Mouse (Mus musculus) heart, postnatal 0 days (tissue): ENCODE data around the gene Clip2. TPM values are rescaled to one million over a fixed set of nuclear protein-coding genes. Genes with fewer than 3 reads are reported as not detected.
A peak's percentile ranks its signal among the peaks of the same experiment; 100 is the strongest.

Source experiments
- ATAC-seq: fragments of 200-750 bp; cut with Nextera tagmentation; 2 replicates; pipeline ENCODE4 v1.8.0; 2017; ENCODE audit warnings: low read depth, moderate number of reproducible peaks, moderate library complexity; ENCODE audit not compliant: insufficient read depth
- DNase-seq: peaks from one replicate; pipeline ENCODE4 v3.0.0-alpha.2; 2016; ENCODE audit warnings: low spot score
- H3K27ac ChIP-seq: fragments of 300-500 bp; sonication (generic); 2 replicates; pipeline ENCODE4 v1.5.1; 2014; ENCODE audit warnings: low read depth, mild to moderate bottlenecking
- H3K27me3 ChIP-seq: fragments of 300-500 bp; sonication (generic); 2 replicates; pipeline ENCODE4 v1.6.1; 2014; ENCODE audit warnings: low read length, mixed read lengths; ENCODE audit not compliant: control insufficient read depth, insufficient read depth
- H3K36me3 ChIP-seq: fragments of 300-500 bp; sonication (generic); replicated peaks from 2 replicates; pipeline ENCODE4 v1.6.1; 2014; ENCODE audit warnings: low read length, mixed read lengths; ENCODE audit not compliant: control insufficient read depth, insufficient read depth
- H3K4me1 ChIP-seq: fragments of 300-500 bp; sonication (generic); 2 replicates; pipeline ENCODE4 v1.6.1; 2014; ENCODE audit warnings: antibody characterized with exemption; ENCODE audit not compliant: control insufficient read depth, insufficient read depth
- H3K4me2 ChIP-seq: fragments of 300-500 bp; sonication (generic); 2 replicates; pipeline ENCODE4 v1.6.1; 2014; ENCODE audit warnings: low read depth, mild to moderate bottlenecking, low read length, moderate library complexity
- H3K4me3 ChIP-seq: fragments of 300-500 bp; sonication (generic); 2 replicates; pipeline ENCODE4 v1.5.1; 2014; ENCODE audit warnings: low read depth, low read length
- H3K9ac ChIP-seq: fragments of 300-500 bp; sonication (generic); replicated peaks from 2 replicates; pipeline ENCODE4 v1.6.1; 2014; ENCODE audit warnings: low read depth, low read length, mixed read lengths
- H3K9me3 ChIP-seq: fragments of 300-500 bp; sonication (generic); replicated peaks from 2 replicates; pipeline ENCODE4 v1.6.1; 2016; ENCODE audit warnings: low read length; ENCODE audit not compliant: control insufficient read depth
- CTCF ChIP-seq: IDR thresholded peaks from 2 replicates; pipeline ENCODE4 v1.5.1; 2016; ENCODE audit warnings: antibody characterized with exemption, control low read depth, low read depth
- EP300 ChIP-seq: IDR thresholded peaks from 2 replicates; pipeline ENCODE4 v1.6.1; 2016; ENCODE audit warnings: antibody characterized with exemption, low read depth
- WGBS: fragments of 180-500 bp; shearing (Covaris S2); extraction: QIAGEN DNeasy Blood & Tissue Kit; methylation state at CpG from one replicate; pipeline ENCODE4 v1.1.7; 2014; 5-methylcytosine and 5-hydroxymethylcytosine counted together
- polyA plus RNA-seq: library from polyadenylated mRNA; unstranded; fragments of >200 nt; fragmentation: Nextera tagmentation; extraction: Ambion mirVana; gene quantifications from 2 replicates; pipeline ENCODE4 v1.2.1, GENCODE M21; 2015
- total RNA-seq: library from RNA; depleted of rRNA; stranded (reverse); fragments of >200 nt; gene quantifications from 2 replicates; pipeline ENCODE4 v1.2.3, GENCODE M21; 2014; ENCODE audit warnings: low replicate concordance

The Clip2 gene
- total and polyA plus RNA-seq, 2 experiments from 2014 or later: 0.87 to 14.0 TPM

GRCm38 (mm10) chr5:134531585-134531984, 20.6 kb downstream of the Clip2 start:
- no peak for TF ChIP-seq EP300
- TF ChIP-seq CTCF: no peak
- ATAC-seq: no peak
- DNase-seq: no peak
- WGBS: 79% methylated on average over 9 of the region's 9 CpGs
- no peaks in the 10 kb centered on the region for H3K9me3 ChIP-seq
- no peak overlapping the region for H3K27ac ChIP-seq
- H3K9ac ChIP-seq: no peak overlapping the region
- no peak overlapping the region for H3K4me3 ChIP-seq
- H3K36me3 ChIP-seq: peaks cover 22% of the 10 kb centered on the region
- H3K4me1 ChIP-seq: no peaks in the 10 kb centered on the region
- no peak overlapping the region for H3K4me2 ChIP-seq
- H3K27me3 ChIP-seq: no peaks in the 10 kb centered on the region

- WGBS: 66% methylated on average over 7 of the region's 7 CpGs
- Histone ChIP-seq H3K9ac (no peak overlapping the region), H3K4me3 (no peak overlapping the region), H3K27me3 (no peaks in the 10 kb centered on the region), H3K36me3 (peaks cover 22% of the 10 kb centered on the region), H3K27ac (no peak overlapping the region), H3K4me2 (no peak overlapping the region), H3K4me1 (no peaks in the 10 kb centered on the region), H3K9me3 (no peaks in the 10 kb centered on the region)
- DNase-seq: no peak
- ATAC-seq: 0 out of 2 replicates have a peak, but pooled peaks have one; percentile 30
- TF ChIP-seq EP300: no peak
- no peak for TF ChIP-seq CTCF
Observed at GRCm38 (mm10) chr5:134530830-134531229, 21.4 kb downstream of the Clip2 start.

- Histone ChIP-seq H3K4me3 (no peak overlapping the region), H3K9ac (no peak overlapping the region), H3K4me1 (no peaks in the 10 kb centered on the region), H3K36me3 (peaks cover 10% of the 10 kb centered on the region), H3K9me3 (no peaks in the 10 kb centered on the region), H3K27ac (no peak overlapping the region), H3K27me3 (no peaks in the 10 kb centered on the region), H3K4me2 (no peak overlapping the region)
- WGBS: 16% methylated on average over 9 of the region's 9 CpGs
- TF ChIP-seq EP300: no peak
- TF ChIP-seq CTCF: no peak
- DNase-seq (no peak), ATAC-seq (no peak)
Observed at GRCm38 (mm10) chr5:134528488-134528887, 23.7 kb downstream of the Clip2 start.

GRCm38 (mm10) chr5:134525971-134526711, 26.1 kb downstream of the Clip2 start:
- Histone ChIP-seq H3K9ac (no peak overlapping the region), H3K4me3 (no peak overlapping the region)

DNA sequence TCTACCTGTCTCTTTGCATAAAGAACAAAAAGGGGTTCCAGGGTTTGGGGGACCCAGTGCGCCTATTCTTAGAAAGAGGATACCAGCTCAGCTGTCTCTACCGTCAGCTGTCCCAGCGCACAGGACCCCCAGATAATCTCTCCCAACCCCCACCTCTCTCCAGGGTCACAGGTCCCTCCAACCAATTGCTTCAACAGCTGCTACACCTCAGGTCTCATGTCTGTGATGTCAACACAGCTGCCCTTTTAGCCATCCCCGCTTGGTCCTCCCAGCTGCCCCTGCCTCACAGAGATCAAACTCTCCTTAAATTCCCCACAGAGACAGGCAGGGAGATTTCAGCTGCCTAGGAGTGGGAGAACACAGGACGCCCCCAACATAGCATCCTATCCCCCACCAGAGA, 28.5 kb downstream of the Clip2 start:
- WGBS: 77% methylated on average over 5 of the region's 5 CpGs
- no peaks in the 10 kb centered on the region for H3K4me1 ChIP-seq
- H3K36me3 ChIP-seq: peaks cover 9% of the 10 kb centered on the region; the same call in 1 of the 2 replicates
- TF ChIP-seq EP300: no peak
- TF ChIP-seq CTCF: no peak
- H3K4me3 ChIP-seq: no peak overlapping the region
- H3K4me2 ChIP-seq: no peak overlapping the region
- no peak for ATAC-seq
- H3K27me3 ChIP-seq: no peaks in the 10 kb centered on the region
- no peak overlapping the region for H3K27ac ChIP-seq
- no peak for DNase-seq
- H3K9me3 ChIP-seq: no peaks in the 10 kb centered on the region
- no peak overlapping the region for H3K9ac ChIP-seq

More at GRCm38 (mm10) chr5:134525971-134526711, 26.1 kb downstream of the Clip2 start:
- H3K27me3 ChIP-seq: no peaks in the 10 kb centered on the region
- H3K27ac ChIP-seq: no peak overlapping the region
- H3K9me3 ChIP-seq: no peaks in the 10 kb centered on the region
- WGBS: 89% methylated on average over 15 of the region's 15 CpGs
- no peaks in the 10 kb centered on the region for H3K4me1 ChIP-seq
- H3K4me2 ChIP-seq: no peak overlapping the region
- H3K36me3 ChIP-seq: 0 out of 2 replicates have a peak, but pooled peaks cover 4% of the 10 kb centered on the region
- TF ChIP-seq CTCF (no peak), EP300 (no peak)
- no peak for ATAC-seq
- no peak for DNase-seq
